Mouse (Mus musculus): ENCODE results near the gene Fgfr2. TPM values are rescaled to one million over a fixed set of nuclear protein-coding genes. Genes with fewer than 3 reads are reported as not detected.

Fgfr2 gene
- total RNA-seq, 1 experiment: 37.5 TPM

DNA sequence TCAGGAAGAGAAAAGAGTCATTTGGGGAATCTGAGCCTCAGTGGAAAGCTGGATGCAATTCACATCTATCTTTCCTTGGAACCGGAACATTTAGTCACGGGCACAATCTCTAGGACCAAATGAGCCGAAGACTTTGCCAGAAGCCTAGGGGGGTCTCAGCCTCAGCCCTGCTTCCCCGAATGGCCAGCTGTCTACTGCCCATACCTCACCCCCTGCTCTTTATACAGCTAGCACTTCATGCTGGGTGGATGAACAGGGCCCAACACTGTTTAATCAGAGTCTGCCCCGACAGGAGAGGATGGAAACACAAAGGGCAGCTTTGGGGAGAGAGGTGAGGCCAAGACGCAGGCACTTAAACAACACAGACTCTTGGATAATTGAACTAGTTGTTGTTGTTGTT, 860.0 kb downstream of the Fgfr2 start:
- Histone ChIP-seq H3K27ac (ENCODE audit: insufficient read depth, low read depth, low read length, poor library complexity, severe bottlenecking) (no peak overlapping the region), H3K9ac (ENCODE audit: insufficient read depth, low read depth, low read length, poor library complexity, severe bottlenecking) (no peak overlapping the region), H3K9me3 (ENCODE audit: control insufficient read depth, insufficient read depth, low read depth, low read length) (no peaks in the 10 kb centered on the region), H3K36me3 (ENCODE audit: control insufficient read depth, insufficient read depth, low read length, poor library complexity, severe bottlenecking) (no peaks in the 10 kb centered on the region; the same call in 1 of the 2 replicates), H3K4me1 (ENCODE audit: control insufficient read depth in 2 of 2, insufficient read depth in 2 of 2, low read length in 2 of 2, poor library complexity in 1 of 2) (peaks cover 10% of the 10 kb centered on the region in 2 experiments; a peak in 3 of 4 replicates), H3K4me3 (ENCODE audit: insufficient read depth in 1 of 2, low read depth in 1 of 2, low read length in 2 of 2, poor library complexity in 1 of 2, severe bottlenecking in 1 of 2) (no peak overlapping the region)
- DNase-seq (ENCODE audit: low read depth, low spot score): no peak
- TF ChIP-seq HCFC1 (IDR thresholded peaks at IDR 0.05; ENCODE audit: borderline replicate concordance, insufficient read depth, low read length): no peak
- no peak for TF ChIP-seq CHD2 (IDR thresholded peaks at IDR 0.05; ENCODE audit: low read depth, low read length)
- TF ChIP-seq ZNF384 (IDR thresholded peaks at IDR 0.05; ENCODE audit: low read depth, low read length): no peak
- TF ChIP-seq MAFK (IDR thresholded peaks at IDR 0.05; ENCODE audit: insufficient read depth, low read depth, low read length): no peak
- no peak for TF ChIP-seq ZC3H11A (IDR thresholded peaks at IDR 0.05; ENCODE audit: borderline replicate concordance, low read depth, low read length)
- in situ Hi-C loops (cut with MboI; ENCODE audit: low sequenced_read_pairs in 2 of 2, unreplicated experiment in 2 of 2): no loop called here

DNA sequence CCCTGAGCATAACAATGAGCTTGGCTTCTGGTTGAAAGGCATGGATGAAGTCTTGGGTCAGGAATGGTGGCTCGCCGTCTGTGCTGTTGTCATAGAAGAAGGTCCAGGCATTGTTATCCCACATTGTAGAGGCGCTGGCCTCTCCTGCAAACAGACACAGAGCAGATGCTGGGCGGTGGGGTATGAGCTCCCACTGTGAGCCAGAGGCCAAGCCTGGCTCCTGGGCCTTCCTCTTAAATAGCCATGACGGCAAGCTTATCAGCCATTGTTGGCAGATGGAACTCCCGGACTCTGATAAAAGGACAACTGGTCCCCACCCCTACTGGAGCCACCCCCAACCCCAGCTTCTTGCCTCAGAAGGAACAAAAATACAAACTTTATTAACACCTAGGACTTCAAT, 860.5 kb downstream of the Fgfr2 start:
- Histone ChIP-seq H3K4me3 (ENCODE audit: insufficient read depth in 1 of 2, low read depth in 1 of 2, low read length in 2 of 2, poor library complexity in 1 of 2, severe bottlenecking in 1 of 2) (no peak overlapping the region), H3K9me3 (ENCODE audit: control insufficient read depth, insufficient read depth, low read depth, low read length) (no peaks in the 10 kb centered on the region), H3K36me3 (ENCODE audit: control insufficient read depth, insufficient read depth, low read length, poor library complexity, severe bottlenecking) (no peaks in the 10 kb centered on the region; the same call in 1 of the 2 replicates), H3K4me1 (ENCODE audit: control insufficient read depth in 2 of 2, insufficient read depth in 2 of 2, low read length in 2 of 2, poor library complexity in 1 of 2) (peaks cover 10% of the 10 kb centered on the region in 2 experiments; a peak in 3 of 4 replicates), H3K27ac (ENCODE audit: insufficient read depth, low read depth, low read length, poor library complexity, severe bottlenecking) (no peak overlapping the region; the same call in 1 of the 2 replicates), H3K9ac (ENCODE audit: insufficient read depth, low read depth, low read length, poor library complexity, severe bottlenecking) (no peak overlapping the region)
- no peak for TF ChIP-seq MAFK (IDR thresholded peaks at IDR 0.05; ENCODE audit: insufficient read depth, low read depth, low read length)
- no peak for TF ChIP-seq CHD2 (IDR thresholded peaks at IDR 0.05; ENCODE audit: low read depth, low read length)
- TF ChIP-seq ZC3H11A (IDR thresholded peaks at IDR 0.05; ENCODE audit: borderline replicate concordance, low read depth, low read length): no peak
- no peak for TF ChIP-seq HCFC1 (IDR thresholded peaks at IDR 0.05; ENCODE audit: borderline replicate concordance, insufficient read depth, low read length)
- TF ChIP-seq ZNF384 (IDR thresholded peaks at IDR 0.05; ENCODE audit: low read depth, low read length): no peak
- in situ Hi-C loops (cut with MboI; ENCODE audit: low sequenced_read_pairs in 2 of 2, unreplicated experiment in 2 of 2): no loop called here
- DNase-seq (ENCODE audit: low read depth, low spot score): no peak

GRCm38 (mm10) chr7:132261885-132262284, 861.3 kb downstream of the Fgfr2 start:
- Histone ChIP-seq H3K9me3 (ENCODE audit: control insufficient read depth, insufficient read depth, low read depth, low read length) (no peaks in the 10 kb centered on the region), H3K36me3 (ENCODE audit: control insufficient read depth, insufficient read depth, low read length, poor library complexity, severe bottlenecking) (no peaks in the 10 kb centered on the region; the same call in 1 of the 2 replicates), H3K27ac (ENCODE audit: insufficient read depth, low read depth, low read length, poor library complexity, severe bottlenecking) (no peak overlapping the region), H3K4me1 (ENCODE audit: control insufficient read depth in 2 of 2, insufficient read depth in 2 of 2, low read length in 2 of 2, poor library complexity in 1 of 2) (peaks cover 10% of the 10 kb centered on the region in 2 experiments; a peak in 3 of 4 replicates), H3K9ac (ENCODE audit: insufficient read depth, low read depth, low read length, poor library complexity, severe bottlenecking) (no peak overlapping the region), H3K4me3 (ENCODE audit: insufficient read depth in 1 of 2, low read depth in 1 of 2, low read length in 2 of 2, poor library complexity in 1 of 2, severe bottlenecking in 1 of 2) (no peak overlapping the region)
- no peak for DNase-seq (ENCODE audit: low read depth, low spot score)
- TF ChIP-seq CHD2 (IDR thresholded peaks at IDR 0.05; ENCODE audit: low read depth, low read length): no peak
- no peak for TF ChIP-seq ZNF384 (IDR thresholded peaks at IDR 0.05; ENCODE audit: low read depth, low read length)
- no peak for TF ChIP-seq ZC3H11A (IDR thresholded peaks at IDR 0.05; ENCODE audit: borderline replicate concordance, low read depth, low read length)
- TF ChIP-seq MAFK (IDR thresholded peaks at IDR 0.05; ENCODE audit: insufficient read depth, low read depth, low read length): no peak
- no peak for TF ChIP-seq HCFC1 (IDR thresholded peaks at IDR 0.05; ENCODE audit: borderline replicate concordance, insufficient read depth, low read length)
- in situ Hi-C loops (cut with MboI; ENCODE audit: low sequenced_read_pairs in 2 of 2, unreplicated experiment in 2 of 2): no loop called here

DNA sequence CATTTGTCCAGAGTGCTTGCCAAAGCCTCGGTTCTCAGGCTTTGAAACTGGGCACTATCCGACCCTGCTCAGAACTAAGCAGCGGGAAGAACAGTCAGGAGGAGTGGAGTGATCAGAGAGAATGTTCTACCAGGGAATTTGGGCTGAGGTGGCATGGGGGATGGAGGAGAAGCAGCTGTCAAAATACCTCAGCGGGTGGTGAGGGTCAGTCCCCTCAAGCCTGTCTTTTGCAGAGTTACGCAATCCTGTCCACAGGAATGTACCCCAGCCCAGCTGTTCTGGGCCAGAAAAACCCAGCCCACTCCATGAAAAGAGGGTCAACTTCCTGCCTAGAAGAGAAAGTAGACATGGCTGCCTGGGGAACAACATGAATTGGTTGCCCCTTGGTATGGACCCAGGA, 862.5 kb downstream of the Fgfr2 start:
- Histone ChIP-seq H3K9me3 (ENCODE audit: control insufficient read depth, insufficient read depth, low read depth, low read length) (no peaks in the 10 kb centered on the region), H3K27ac (ENCODE audit: insufficient read depth, low read depth, low read length, poor library complexity, severe bottlenecking) (no peak overlapping the region), H3K9ac (ENCODE audit: insufficient read depth, low read depth, low read length, poor library complexity, severe bottlenecking) (no peak overlapping the region), H3K4me1 (ENCODE audit: control insufficient read depth in 2 of 2, insufficient read depth in 2 of 2, low read length in 2 of 2, poor library complexity in 1 of 2) (peaks cover 10% of the 10 kb centered on the region in 2 experiments; a peak in 3 of 4 replicates), H3K36me3 (ENCODE audit: control insufficient read depth, insufficient read depth, low read length, poor library complexity, severe bottlenecking) (no peaks in the 10 kb centered on the region; the same call in 1 of the 2 replicates), H3K4me3 (ENCODE audit: insufficient read depth in 1 of 2, low read depth in 1 of 2, low read length in 2 of 2, poor library complexity in 1 of 2, severe bottlenecking in 1 of 2) (no peak overlapping the region)
- in situ Hi-C loops (cut with MboI; ENCODE audit: low sequenced_read_pairs in 2 of 2, unreplicated experiment in 2 of 2): no loop called here
- TF ChIP-seq MAFK (IDR thresholded peaks at IDR 0.05; ENCODE audit: insufficient read depth, low read depth, low read length) (no peak), ZC3H11A (IDR thresholded peaks at IDR 0.05; ENCODE audit: borderline replicate concordance, low read depth, low read length) (no peak), ZNF384 (IDR thresholded peaks at IDR 0.05; ENCODE audit: low read depth, low read length) (no peak), CHD2 (IDR thresholded peaks at IDR 0.05; ENCODE audit: low read depth, low read length) (no peak), HCFC1 (IDR thresholded peaks at IDR 0.05; ENCODE audit: borderline replicate concordance, insufficient read depth, low read length) (no peak)
- DNase-seq (ENCODE audit: low read depth, low spot score): no peak
